Comparison of ENCODE assay signal across 20 mouse cellular contexts in the genomic region with DNA sequence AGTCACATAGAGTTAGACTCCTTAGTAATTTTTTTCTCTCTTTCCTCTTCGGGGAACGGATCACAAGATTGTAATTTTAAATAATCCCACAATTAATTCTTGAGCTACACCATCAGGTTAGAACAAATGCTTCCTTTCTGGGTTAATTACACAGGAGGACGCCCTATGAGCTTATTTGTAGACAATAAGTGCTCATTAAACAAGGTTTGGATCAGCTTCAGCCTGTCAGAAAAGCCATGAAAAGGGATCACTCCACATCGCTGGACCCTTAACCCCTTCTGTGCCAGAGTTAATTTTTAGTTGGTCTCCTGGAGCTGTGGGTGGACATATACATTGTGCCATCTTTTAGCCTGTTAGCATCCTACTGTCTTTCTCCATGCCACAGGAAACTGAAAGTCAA.
A peak's percentile ranks its signal among the peaks of the same experiment; 100 is the strongest.
DNase-seq lines count a peak whose midpoint lies in the region; ATAC-seq and TF ChIP-seq lines count a peak whose summit lies in the region.
"Had no signal": no experiment of that assay in that cellular context is flagged by ENCODE, and none has a peak within 500 bp of the region (broad histone marks: within the 10 kb centered on the region; RNA-seq: fewer than 3 reads in every experiment).

No protein-coding gene starts in this region.

- peak; percentile 61 for ATAC-seq in forebrain, embryonic 11.5 days (replicated peaks; ENCODE audit: low FRiP score)
- ATAC-seq in forebrain, postnatal 0 days = no peak
- peak; percentile 35; the same call in 1 of the 2 replicates for ATAC-seq in forebrain, embryonic 14.5 days
- ATAC-seq in kidney, embryonic 15.5 days (replicated peaks; ENCODE audit: low FRiP score) = no peak
- ATAC-seq: activated CD4-positive, CD25-positive, alpha-beta regulatory T cell, adult 4 months; hindbrain, embryonic 16.5 days; inflammation-experienced regulatory T-cells, adult 6 months; Patski had no signal

- H3K27me3 ChIP-seq in forebrain, embryonic 11.5 days (ENCODE audit: control insufficient read depth, insufficient read depth, low read length) = no peaks in the 10 kb centered on the region
- H3K27me3 ChIP-seq in forebrain, postnatal 0 days (ENCODE audit: insufficient read depth, low read length) = no peaks in the 10 kb centered on the region
- no peaks in the 10 kb centered on the region for H3K27me3 ChIP-seq in forebrain, embryonic 14.5 days (replicated peaks; ENCODE audit: control insufficient read depth, insufficient read depth, low read length)
- H3K27me3 ChIP-seq in kidney, embryonic 15.5 days = no peaks in the 10 kb centered on the region
- H3K27me3 ChIP-seq: embryonic facial prominence, embryonic 13.5 days; heart, embryonic 13.5 days; hindbrain, embryonic 12.5 days; Patski had no signal

- TF ChIP-seq CTCF in forebrain, postnatal 0 days (IDR thresholded peaks at IDR 0.05; ENCODE audit: low read depth) = no peak

- 16% methylated on average over 4 of the region's 4 CpGs for WGBS in forebrain, embryonic 11.5 days
- 8% methylated on average over 4 of the region's 4 CpGs for WGBS in forebrain, postnatal 0 days
- WGBS in forebrain, embryonic 14.5 days = 4% methylated on average over 4 of the region's 4 CpGs
- WGBS in kidney, embryonic 15.5 days = 55% methylated on average over 4 of the region's 4 CpGs

- H3K9me3 ChIP-seq in forebrain, embryonic 11.5 days (ENCODE audit: control insufficient read depth, low read length) = no peaks in the 10 kb centered on the region
- no peaks in the 10 kb centered on the region for H3K9me3 ChIP-seq in forebrain, postnatal 0 days (ENCODE audit: low read length)
- H3K9me3 ChIP-seq in forebrain, embryonic 14.5 days (replicated peaks; ENCODE audit: control insufficient read depth, low read length) = no peaks in the 10 kb centered on the region
- H3K9me3 ChIP-seq in kidney, embryonic 15.5 days (replicated peaks) = no peaks in the 10 kb centered on the region
- H3K9me3 ChIP-seq: embryonic facial prominence, embryonic 13.5 days; heart, embryonic 13.5 days; hindbrain, embryonic 12.5 days had no signal

- peaks cover 24% of the 10 kb centered on the region for H3K4me1 ChIP-seq in forebrain, embryonic 11.5 days (replicated peaks; ENCODE audit: control insufficient read depth, insufficient read depth, low read length)
- peaks cover 12% of the 10 kb centered on the region for H3K4me1 ChIP-seq in forebrain, postnatal 0 days (ENCODE audit: insufficient read depth)
- peaks cover 35% of the 10 kb centered on the region for H3K4me1 ChIP-seq in forebrain, embryonic 14.5 days (ENCODE audit: control insufficient read depth, insufficient read depth, low read length)
- H3K4me1 ChIP-seq in kidney, embryonic 15.5 days = peaks cover 12% of the 10 kb centered on the region

- peak overlapping the region; percentile 13; the same call in 1 of the 2 replicates for H3K27ac ChIP-seq in forebrain, embryonic 11.5 days (ENCODE audit: low read depth, low read length)
- H3K27ac ChIP-seq in forebrain, postnatal 0 days (ENCODE audit: low read depth, low read length) = no peak overlapping the region
- no peak overlapping the region for H3K27ac ChIP-seq in forebrain, embryonic 14.5 days (ENCODE audit: low read depth, low read length)
- H3K27ac ChIP-seq in kidney, embryonic 15.5 days = no peak overlapping the region
- H3K27ac ChIP-seq: hindbrain, embryonic 12.5 days had no signal

- H3K4me3 ChIP-seq in forebrain, embryonic 11.5 days (ENCODE audit: low read depth, low read length) = no peak overlapping the region
- no peak overlapping the region for H3K4me3 ChIP-seq in forebrain, postnatal 0 days (ENCODE audit: low read depth, low read length)
- H3K4me3 ChIP-seq in forebrain, embryonic 14.5 days (ENCODE audit: low read depth, low read length) = no peak overlapping the region
- no peak overlapping the region for H3K4me3 ChIP-seq in kidney, embryonic 15.5 days (replicated peaks)
- H3K4me3 ChIP-seq: embryonic facial prominence, embryonic 13.5 days; heart, embryonic 13.5 days; hindbrain, embryonic 12.5 days had no signal

- no peaks in the 10 kb centered on the region for H3K36me3 ChIP-seq in forebrain, embryonic 11.5 days (ENCODE audit: control insufficient read depth, insufficient read depth, low read length)
- H3K36me3 ChIP-seq in forebrain, postnatal 0 days (ENCODE audit: insufficient read depth) = no peaks in the 10 kb centered on the region
- H3K36me3 ChIP-seq in forebrain, embryonic 14.5 days (ENCODE audit: control insufficient read depth, insufficient read depth, low read length) = no peaks in the 10 kb centered on the region
- no peaks in the 10 kb centered on the region for H3K36me3 ChIP-seq in kidney, embryonic 15.5 days
- H3K36me3 ChIP-seq: embryonic facial prominence, embryonic 13.5 days; heart, embryonic 13.5 days; hindbrain, embryonic 12.5 days had no signal

- H3K4me2 ChIP-seq in forebrain, embryonic 11.5 days (ENCODE audit: low read depth, low read length, severe bottlenecking) = no peak overlapping the region
- H3K4me2 ChIP-seq in forebrain, postnatal 0 days (ENCODE audit: low read depth) = no peak overlapping the region
- H3K4me2 ChIP-seq in forebrain, embryonic 14.5 days (ENCODE audit: low read length) = no peak overlapping the region
- no peak overlapping the region for H3K4me2 ChIP-seq in kidney, embryonic 15.5 days
- H3K4me2 ChIP-seq: embryonic facial prominence, embryonic 13.5 days; hindbrain, embryonic 12.5 days had no signal

- no peak overlapping the region for H3K9ac ChIP-seq in forebrain, embryonic 11.5 days (ENCODE audit: low read length)
- no peak overlapping the region for H3K9ac ChIP-seq in forebrain, postnatal 0 days
- no peak overlapping the region for H3K9ac ChIP-seq in forebrain, embryonic 14.5 days (ENCODE audit: low read length)
- H3K9ac ChIP-seq in kidney, embryonic 15.5 days = no peak overlapping the region
- H3K9ac ChIP-seq: embryonic facial prominence, embryonic 13.5 days; heart, embryonic 13.5 days; hindbrain, embryonic 12.5 days had no signal

- DNase-seq in forebrain, embryonic 11.5 days (ENCODE audit: low spot score) = no peak
- DNase-seq in forebrain, postnatal 0 days = no peak
- DNase-seq in Muller cell, postnatal 12 days (ENCODE audit: inconsistent ontology term) = peak; percentile 52
- peak; percentile 82 for DNase-seq in forebrain, embryonic 14.5 days (ENCODE audit: low spot score)
- peak; percentile 85 for DNase-seq in retina, postnatal 1 day
- DNase-seq in gastrocnemius, postnatal 25 days = no peak
- DNase-seq: adrenal gland, postnatal 14 days; cerebellum, adult 18-20 months; cerebellum, adult 9-11 months; cerebellum, postnatal 36 days; gastrocnemius, postnatal 10 days; heart, postnatal 4 days had no signal

Comparison
In these comparisons a context has a peak if more than half of its experiments do, and no peak if none do; other contexts are left out.
1. ATAC-seq: peak in forebrain, embryonic 11.5 days (single experiment) and forebrain, embryonic 14.5 days (single experiment); none in forebrain, postnatal 0 days (single experiment) and kidney, embryonic 15.5 days (single experiment).
2. DNase-seq: peak in Muller cell, postnatal 12 days (single experiment), forebrain, embryonic 14.5 days (single experiment) and retina, postnatal 1 day (single experiment); none in forebrain, embryonic 11.5 days (single experiment), forebrain, postnatal 0 days (single experiment) and gastrocnemius, postnatal 25 days (single experiment).